Mouse (Mus musculus) MN1 (cell line): ENCODE data around the gene Eef1b2.
A peak's percentile ranks its signal among the peaks of the same experiment; 100 is the strongest.

Experiments
- DNase-seq: peaks from one replicate; pipeline ENCODE4 v3.0.0-alpha.2; 2016; ENCODE audit warnings: low spot score

The Eef1b2 gene

DNA sequence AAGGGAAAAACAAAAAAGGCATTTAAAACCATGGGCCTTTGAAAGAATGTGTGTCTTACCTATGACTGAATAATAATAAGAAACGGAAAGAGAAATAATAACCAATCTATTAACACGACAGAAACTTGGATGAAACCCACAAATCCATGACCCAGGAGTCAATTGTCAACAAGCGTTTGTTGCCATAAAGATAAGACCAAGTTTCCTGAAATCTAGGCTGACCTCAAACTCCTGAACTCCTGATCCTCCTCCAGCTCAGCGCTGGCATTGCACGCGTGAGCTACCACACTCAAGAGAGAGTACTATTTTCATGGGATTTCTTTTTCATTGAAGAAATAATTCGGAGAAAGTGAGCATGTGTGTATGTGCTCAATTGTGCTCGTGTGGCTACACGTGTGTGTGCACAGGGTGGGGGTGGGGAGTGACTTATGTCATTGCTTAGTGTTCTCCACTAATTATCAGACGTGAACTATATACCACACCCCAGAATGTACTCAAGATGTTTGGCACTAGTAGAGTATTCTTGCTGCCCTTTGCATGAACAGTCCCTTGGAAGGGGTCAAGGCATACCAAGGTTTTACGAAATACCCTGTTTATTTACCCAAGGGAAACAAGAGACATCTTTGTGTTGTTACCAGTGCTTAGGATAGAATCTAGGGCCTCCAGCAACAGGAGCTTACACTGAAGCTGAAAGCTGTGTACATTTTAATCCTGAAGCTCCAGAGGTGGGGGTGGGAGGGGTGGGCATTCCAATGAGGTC, 15.9 kb downstream of the Eef1b2 start:
- no peak for DNase-seq

DNA sequence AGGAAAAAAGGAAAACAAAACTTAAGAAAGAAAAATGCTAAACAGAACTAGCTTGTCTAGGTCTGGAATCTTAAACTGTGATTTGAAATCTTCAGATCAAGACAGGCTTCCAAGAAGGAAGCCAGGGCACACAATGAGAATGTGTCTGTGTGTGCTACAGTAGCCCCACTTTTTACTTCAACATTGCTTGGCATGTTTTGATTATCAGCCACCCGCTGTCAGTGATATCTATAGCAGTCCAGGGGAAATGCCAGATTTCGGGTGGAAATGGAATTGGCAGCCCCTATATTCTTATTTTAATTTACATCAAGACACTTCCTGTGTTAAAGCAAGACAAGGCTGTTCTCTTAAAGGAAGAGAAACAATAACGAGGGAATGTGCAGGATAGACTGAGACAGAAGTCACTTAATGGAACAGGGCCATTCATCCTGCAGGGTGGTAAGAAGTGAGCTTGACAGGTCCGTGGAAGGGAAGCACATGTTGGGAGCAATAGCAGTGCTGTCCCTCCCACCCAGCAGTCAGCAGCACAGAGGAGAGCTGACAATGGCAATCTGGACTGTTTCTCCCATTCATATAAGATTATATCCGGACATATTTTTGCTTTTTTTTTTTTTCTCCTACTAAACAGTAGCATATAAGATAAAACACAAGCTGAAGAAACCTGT, 19.4 kb downstream of the Eef1b2 start:
- no peak for DNase-seq

- DNase-seq: no peak
Measured at GRCm38 (mm10) chr1:63199387-63199786, 22.8 kb downstream of the Eef1b2 start.

DNA sequence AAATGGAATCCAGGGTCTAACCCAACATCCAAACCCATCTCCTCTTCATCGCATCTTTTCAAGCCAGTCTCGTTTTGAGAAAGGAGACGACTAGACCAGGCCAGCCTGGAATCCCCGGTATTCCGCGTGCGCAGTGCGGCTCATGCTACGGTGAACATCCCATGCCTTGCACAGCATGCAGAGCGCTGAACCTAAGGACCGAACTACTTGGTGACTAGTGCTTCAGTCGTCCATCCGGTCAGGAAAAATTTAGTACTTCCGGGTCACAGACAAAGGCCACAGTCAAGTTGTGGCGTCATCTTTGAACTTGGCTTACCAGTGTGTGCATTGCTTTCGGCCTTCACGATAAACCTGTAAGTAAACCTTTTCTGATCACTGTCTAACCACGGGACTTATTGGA, 23.7 kb downstream of the Eef1b2 start:
- no peak for DNase-seq

GRCm38 (mm10) chr1:63201672-63202071, 25.0 kb downstream of the Eef1b2 start:
- DNase-seq: no peak

DNA sequence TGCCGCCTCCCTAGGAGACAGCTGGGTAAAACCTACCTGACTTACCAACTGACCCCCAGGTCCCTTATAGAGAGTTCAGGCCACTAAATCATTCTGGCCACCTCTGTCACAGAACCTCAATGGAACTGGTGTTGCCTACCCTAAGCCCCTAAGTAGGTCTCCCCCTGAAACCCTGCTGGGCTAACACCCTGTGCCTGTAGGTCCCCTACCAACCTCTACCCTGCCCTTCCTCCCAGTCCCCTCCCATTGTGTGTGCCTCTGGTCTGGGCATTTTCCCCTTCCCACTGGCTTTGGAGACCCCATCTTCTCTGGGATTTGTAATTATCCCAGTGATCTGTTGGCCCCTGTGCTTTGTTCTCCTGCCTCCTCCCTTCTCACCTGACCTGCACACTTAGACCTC, 26.8 kb downstream of the Eef1b2 start:
- DNase-seq: no peak

GRCm38 (mm10) chr1:63203950-63204659, 27.5 kb downstream of the Eef1b2 start:
- peak; percentile 69 for DNase-seq

GRCm38 (mm10) chr1:63204660-63205394, 28.2 kb downstream of the Eef1b2 start:
- DNase-seq: peak; percentile 11

DNA sequence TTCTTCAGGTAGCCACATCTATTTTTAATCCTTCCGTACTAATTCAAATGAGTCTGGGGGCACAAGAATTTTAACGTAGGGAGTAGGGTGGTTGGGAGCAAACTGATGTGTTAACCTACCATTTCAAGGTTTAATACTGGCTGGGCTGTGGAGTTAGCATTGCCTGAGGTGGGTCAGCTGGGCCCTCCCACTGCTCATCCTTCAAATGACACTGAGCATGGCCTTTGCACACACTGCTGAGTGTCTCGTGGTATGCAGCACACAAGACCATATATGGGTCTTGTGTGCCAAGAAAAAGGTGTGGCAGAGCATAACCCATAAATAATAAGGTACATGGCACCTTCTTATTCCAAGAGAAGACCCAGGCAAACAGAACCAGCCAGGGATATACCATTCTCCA, 31.0 kb downstream of the Eef1b2 start:
- DNase-seq: no peak

GRCm38 (mm10) chr1:63209861-63210529, 33.4 kb downstream of the Eef1b2 start:
- DNase-seq: no peak

GRCm38 (mm10) chr1:63213478-63214270, 37.0 kb downstream of the Eef1b2 start:
- no peak for DNase-seq

DNA sequence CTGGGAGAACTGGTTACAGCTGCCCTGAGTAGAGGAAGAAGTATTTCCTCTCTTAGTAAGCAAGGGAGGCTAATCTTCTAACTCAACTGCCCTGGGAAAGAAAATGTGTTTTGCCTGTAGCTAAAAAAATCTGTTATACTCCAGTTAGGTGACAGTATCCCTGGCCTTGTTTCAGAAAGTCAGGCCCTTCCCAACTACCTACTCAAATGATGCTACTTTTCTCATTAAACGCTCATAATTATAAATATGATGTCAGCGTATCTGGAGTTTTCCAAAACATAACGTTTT, 37.6 kb downstream of the Eef1b2 start, which contains the start of gene Gpr1:
Gene Gpr1, minus strand, starts transcription at position 273 of the 288 bp plus-strand sequence.
- no peak for DNase-seq

DNA sequence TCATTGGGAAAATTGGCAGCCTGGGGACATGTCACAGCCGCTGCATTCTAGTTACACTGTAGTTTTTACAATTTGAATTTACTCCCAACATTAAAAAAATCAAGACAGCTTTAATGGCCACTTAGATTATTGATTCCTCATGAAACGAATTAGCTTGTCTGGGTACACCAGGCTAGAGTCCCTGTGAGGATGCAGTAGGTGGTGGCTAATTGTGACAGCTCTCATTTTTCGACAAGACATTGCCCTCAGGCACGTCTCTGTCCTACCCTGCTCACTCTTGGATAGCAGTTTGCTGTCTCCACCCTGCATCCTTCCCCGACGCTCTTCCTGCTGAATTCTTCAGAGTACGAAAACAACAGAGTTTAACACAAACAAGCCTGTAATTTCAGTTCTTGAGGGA, 38.0 kb downstream of the Eef1b2 start:
- DNase-seq: no peak

DNA sequence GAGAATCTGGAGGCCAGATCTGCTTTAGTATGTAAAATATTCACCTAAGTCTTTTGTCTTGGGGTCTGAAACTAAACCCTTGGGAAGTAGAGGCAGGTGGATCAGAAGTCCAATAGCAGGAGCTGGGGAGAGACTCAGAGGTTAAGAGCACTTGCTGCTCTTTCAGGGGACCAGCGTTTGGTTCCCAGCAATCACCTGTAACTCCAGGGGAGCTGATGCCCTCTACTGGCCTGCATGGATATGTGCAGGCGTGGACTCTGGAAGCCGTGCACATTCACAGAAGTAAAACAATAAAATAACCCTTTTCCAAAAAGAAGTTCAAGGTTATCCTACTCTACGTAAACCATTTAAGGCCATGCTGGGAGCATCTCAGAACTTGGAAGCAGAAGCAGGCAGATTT, 42.7 kb downstream of the Eef1b2 start:
- DNase-seq: no peak

DNA sequence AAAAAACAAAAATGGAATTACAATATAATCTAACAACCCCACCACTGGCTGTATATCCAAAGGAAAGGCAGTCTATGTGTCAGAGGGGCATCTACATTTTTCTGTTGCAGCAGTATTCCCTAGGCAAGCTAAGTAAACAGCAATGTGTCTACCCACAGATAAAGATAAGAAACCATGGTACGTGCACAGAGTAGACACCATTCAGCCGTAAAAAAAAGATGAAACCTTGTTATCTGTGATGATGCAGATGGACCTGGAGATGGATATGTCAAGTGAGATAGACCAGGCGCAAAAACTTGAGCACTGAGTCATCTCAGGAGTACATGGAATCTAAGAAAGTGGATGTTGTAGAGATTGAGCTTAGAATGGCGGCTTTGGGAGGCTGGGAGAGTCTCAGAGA, 48.4 kb downstream of the Eef1b2 start:
- peak; percentile 19 for DNase-seq

DNA sequence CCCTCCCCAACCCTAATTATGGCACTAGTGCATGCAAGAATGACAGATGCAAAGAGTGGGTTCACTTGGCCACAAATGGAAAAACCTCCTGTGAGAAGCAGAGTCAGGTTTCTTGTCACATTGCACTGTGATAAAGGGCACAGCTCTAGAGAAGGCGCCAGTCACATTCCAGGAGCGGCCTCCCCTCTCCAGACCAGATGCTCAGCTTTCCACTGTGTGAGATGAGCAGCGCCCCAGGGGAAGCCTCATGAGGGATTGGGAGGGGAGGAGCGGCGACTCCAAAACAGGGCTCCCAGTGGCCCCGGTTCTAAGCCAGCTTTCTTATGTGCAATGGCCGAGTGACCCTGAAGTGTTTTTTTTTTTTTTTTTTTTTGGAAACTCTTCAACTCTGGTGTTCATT, 49.3 kb downstream of the Eef1b2 start:
- DNase-seq: no peak

DNA sequence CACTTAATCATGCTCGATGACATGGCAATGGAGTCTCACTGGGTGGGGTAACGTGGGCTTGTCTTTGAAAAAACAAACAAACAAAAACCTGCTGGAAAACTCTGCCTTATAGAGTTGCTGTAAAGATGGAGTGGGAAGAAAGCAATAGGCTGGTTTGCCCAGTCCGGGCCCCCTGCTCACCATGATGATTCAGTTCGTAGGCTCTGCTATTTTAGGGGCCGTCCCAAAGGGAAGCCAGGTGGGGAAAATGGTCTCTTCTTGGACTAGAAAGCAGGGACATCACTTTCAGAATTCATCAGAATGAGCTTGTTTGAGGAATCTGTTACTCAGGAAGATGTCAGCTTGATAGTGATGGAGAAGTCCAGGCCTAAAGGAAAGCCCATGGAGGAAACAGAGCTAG, 50.6 kb downstream of the Eef1b2 start:
- no peak for DNase-seq
